Mouse (Mus musculus) kidney, embryonic 14.5 days (tissue): ENCODE results near the gene Gnas. TPM values are rescaled to one million over a fixed set of nuclear protein-coding genes. Genes with fewer than 3 reads are reported as not detected.

Experiments
- ATAC-seq: fragments of 200-750 bp; cut with Nextera tagmentation; 2 replicates; pipeline ENCODE4 v1.8.0; 2017; ENCODE audit warnings: moderate number of reproducible peaks, mild to moderate bottlenecking, moderate TSS enrichment, moderate library complexity; ENCODE audit not compliant: low FRiP score, low TSS enrichment
- H3K27ac ChIP-seq: fragments of 300-500 bp; sonication (generic); 2 replicates; pipeline ENCODE4 v1.5.1; 2014; ENCODE audit warnings: low read depth, mild to moderate bottlenecking, low read length, moderate library complexity, mixed read lengths
- H3K27me3 ChIP-seq: fragments of 300-500 bp; sonication (generic); 2 replicates; pipeline ENCODE4 v1.6.1; 2014; ENCODE audit warnings: mild to moderate bottlenecking, low read length; ENCODE audit not compliant: control insufficient read depth, insufficient read depth
- H3K36me3 ChIP-seq: fragments of 300-500 bp; sonication (generic); 2 replicates; pipeline ENCODE4 v1.6.1; 2014; ENCODE audit warnings: low read length, mixed read lengths; ENCODE audit not compliant: control insufficient read depth, insufficient read depth
- H3K4me1 ChIP-seq: fragments of 300-500 bp; sonication (generic); 2 replicates; pipeline ENCODE4 v1.6.1; 2014; ENCODE audit warnings: low read length, mixed read lengths; ENCODE audit not compliant: control insufficient read depth, insufficient read depth
- H3K4me2 ChIP-seq: fragments of 300-500 bp; sonication (generic); replicated peaks from 2 replicates; pipeline ENCODE4 v1.6.1; 2014; ENCODE audit warnings: low read depth, mild to moderate bottlenecking, low read length
- H3K4me3 ChIP-seq: fragments of 300-500 bp; sonication (generic); 2 replicates; pipeline ENCODE4 v1.5.1; 2014; ENCODE audit warnings: mild to moderate bottlenecking, low read length
- H3K9ac ChIP-seq: fragments of 300-500 bp; sonication (generic); 2 replicates; pipeline ENCODE4 v1.6.1; 2014; ENCODE audit warnings: low read depth, mild to moderate bottlenecking, low read length, moderate library complexity
- H3K9me3 ChIP-seq: fragments of 300-500 bp; sonication (generic); 2 replicates; pipeline ENCODE4 v1.6.1; 2016; ENCODE audit warnings: low read length; ENCODE audit not compliant: control insufficient read depth
- WGBS: fragments of 180-500 bp; shearing (Covaris S2); extraction: QIAGEN DNeasy Blood & Tissue Kit; methylation state at CpG from one replicate; pipeline ENCODE4 v1.1.7; 2014; 5-methylcytosine and 5-hydroxymethylcytosine counted together
- polyA plus RNA-seq: library from polyadenylated mRNA; unstranded; fragments of >200 nt; fragmentation: Nextera tagmentation; extraction: Ambion mirVana; gene quantifications from 2 replicates; pipeline ENCODE4 v1.2.1, GENCODE M21; 2014

The Gnas gene
- 1,459 and 1,592 TPM in 2 replicates for polyA plus RNA-seq

- Histone ChIP-seq H3K27ac (no peak within 1 kb of the TSS), H3K27me3 (peaks cover 34% of the 10 kb centered on the region), H3K9ac (peak within 1 kb of the TSS; percentile 29; the same call in 1 of the 2 replicates), H3K36me3 (peaks cover 77% of the 10 kb centered on the region), H3K4me2 (peak within 1 kb of the TSS; percentile 52), H3K4me1 (0 out of 2 replicates have a peak, but pooled peaks cover under 1% of the 10 kb centered on the region), H3K9me3 (peaks cover 27% of the 10 kb centered on the region), H3K4me3 (peak within 1 kb of the TSS; percentile 32)
- ATAC-seq: peak; percentile 47
- WGBS: 49% methylated on average over 19 of the region's 19 CpGs
Measured at GRCm38 (mm10) chr2:174284011-174284410, at the start of gene Gnas. Gene Gnas, plus strand, starts transcription at chr2:174284320.

GRCm38 (mm10) chr2:174242431-174242830, 41.7 kb upstream of the Gnas start:
- WGBS: 88% methylated on average over 5 of the region's 5 CpGs
- Histone ChIP-seq H3K9ac (no peak overlapping the region), H3K4me1 (no peaks in the 10 kb centered on the region), H3K36me3 (no peaks in the 10 kb centered on the region), H3K4me3 (no peak overlapping the region), H3K9me3 (0 out of 2 replicates have a peak, but pooled peaks cover 3% of the 10 kb centered on the region), H3K27ac (no peak overlapping the region), H3K27me3 (no peaks in the 10 kb centered on the region), H3K4me2 (no peak overlapping the region)
- ATAC-seq: no peak

- no peak for ATAC-seq
- no peak overlapping the region for H3K4me2 ChIP-seq
- no peaks in the 10 kb centered on the region for H3K4me1 ChIP-seq
- H3K27me3 ChIP-seq: no peaks in the 10 kb centered on the region
- no peaks in the 10 kb centered on the region for H3K9me3 ChIP-seq
- H3K27ac ChIP-seq: no peak overlapping the region
- H3K4me3 ChIP-seq: no peak overlapping the region
- no peaks in the 10 kb centered on the region for H3K36me3 ChIP-seq
- no peak overlapping the region for H3K9ac ChIP-seq
Measured at GRCm38 (mm10) chr2:174251963-174252362, 32.2 kb upstream of the Gnas start.

DNA sequence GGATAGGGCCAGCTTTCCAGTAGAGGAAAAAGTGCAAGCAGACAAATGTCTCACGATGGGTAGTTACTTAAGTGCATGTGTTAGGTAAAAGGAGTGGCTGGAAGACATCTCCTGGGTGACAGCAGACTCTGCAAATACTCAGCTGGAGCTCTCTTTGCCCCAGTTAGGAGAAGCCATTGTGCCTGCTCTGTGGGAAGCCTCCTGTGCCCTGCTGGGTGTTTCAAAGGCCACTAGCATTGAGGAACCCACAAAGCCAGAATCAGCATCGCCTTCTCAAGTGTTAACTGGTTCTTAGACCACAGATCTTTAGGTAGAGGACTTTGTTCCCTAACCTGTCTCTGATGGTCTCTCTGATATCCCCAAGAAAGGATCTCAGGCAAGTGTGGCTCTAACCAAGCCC, 26.8 kb upstream of the Gnas start:
- WGBS: 52% methylated on average over 2 of the region's 2 CpGs
- no peaks in the 10 kb centered on the region for H3K27me3 ChIP-seq
- no peaks in the 10 kb centered on the region for H3K9me3 ChIP-seq
- no peak overlapping the region for H3K9ac ChIP-seq
- no peaks in the 10 kb centered on the region for H3K4me1 ChIP-seq
- H3K4me2 ChIP-seq: no peak overlapping the region
- no peaks in the 10 kb centered on the region for H3K36me3 ChIP-seq
- no peak overlapping the region for H3K4me3 ChIP-seq
- H3K27ac ChIP-seq: no peak overlapping the region
- ATAC-seq: no peak

DNA sequence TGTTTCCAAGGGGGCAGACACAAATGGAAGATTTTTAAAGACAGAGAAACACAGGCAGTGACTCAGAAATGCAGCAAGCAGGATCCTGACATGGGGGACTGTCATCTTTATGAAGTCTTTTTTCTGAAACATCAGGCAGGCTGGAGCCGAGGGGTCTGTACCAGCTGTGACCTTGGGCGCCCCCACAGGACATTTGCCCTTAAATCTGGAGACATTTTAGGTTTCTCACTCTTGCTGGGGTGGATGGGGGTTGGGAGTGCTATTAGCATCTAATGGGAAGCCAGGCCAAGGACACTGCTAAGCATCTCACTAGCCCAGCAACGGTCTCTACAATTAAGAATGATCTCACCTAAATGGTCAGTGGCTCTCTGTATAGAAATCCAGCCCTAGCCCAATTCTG, 24.1 kb upstream of the Gnas start:
- Histone ChIP-seq H3K4me3 (no peak overlapping the region), H3K4me1 (no peaks in the 10 kb centered on the region), H3K27ac (no peak overlapping the region), H3K36me3 (no peaks in the 10 kb centered on the region), H3K9me3 (no peaks in the 10 kb centered on the region), H3K27me3 (no peaks in the 10 kb centered on the region), H3K9ac (no peak overlapping the region), H3K4me2 (no peak overlapping the region)
- ATAC-seq: no peak
- 13% methylated on average over 3 of the region's 3 CpGs for WGBS

DNA sequence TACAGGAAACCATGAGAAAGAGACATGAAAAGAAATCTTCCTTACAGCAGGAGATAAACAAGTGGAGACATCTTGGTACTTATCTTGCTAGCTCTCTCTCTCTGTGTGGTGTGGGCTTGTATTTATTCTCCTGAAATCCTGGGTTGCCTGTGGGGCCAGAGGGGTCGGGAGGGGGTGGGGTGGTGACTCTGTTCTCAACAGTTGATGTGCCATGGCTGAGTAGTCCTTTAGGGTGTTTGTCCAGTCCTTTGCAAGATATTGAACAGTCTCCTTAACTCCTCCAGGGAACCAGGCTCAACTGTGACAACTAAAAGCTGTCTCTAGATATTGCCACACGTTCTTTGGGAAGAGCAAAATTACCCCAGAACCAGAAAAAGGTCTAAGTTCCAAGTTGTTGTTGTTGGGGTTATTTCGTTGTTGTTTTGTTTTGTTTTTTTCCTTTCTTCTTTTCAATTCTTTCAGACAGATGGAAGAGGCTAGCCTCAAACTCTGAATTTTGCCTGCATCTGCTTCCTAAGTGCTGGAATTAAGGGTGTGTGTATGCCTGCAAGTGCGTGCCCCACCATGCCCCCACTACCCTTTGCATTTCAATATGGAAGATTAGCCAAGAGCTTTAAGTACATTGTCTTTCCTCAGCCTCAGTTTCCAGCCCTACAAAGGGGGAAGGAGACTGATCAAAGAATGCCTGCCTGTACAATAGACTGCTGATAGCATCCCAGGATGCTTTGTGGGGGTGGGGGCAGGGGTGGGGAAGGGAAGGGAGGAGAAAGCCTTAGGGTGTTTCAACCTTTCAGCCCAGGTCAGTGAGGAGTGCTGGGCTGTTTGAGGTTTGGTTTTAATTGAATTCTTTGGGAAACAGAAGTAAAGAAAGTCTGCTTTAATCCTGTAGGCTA, 23.0 kb upstream of the Gnas start:
- WGBS: 27% methylated on average over 4 of the region's 4 CpGs
- Histone ChIP-seq H3K9me3 (no peaks in the 10 kb centered on the region), H3K4me3 (no peak overlapping the region), H3K27ac (no peak overlapping the region), H3K36me3 (peaks cover under 1% of the 10 kb centered on the region; the same call in 1 of the 2 replicates), H3K4me1 (no peaks in the 10 kb centered on the region), H3K27me3 (no peaks in the 10 kb centered on the region), H3K4me2 (no peak overlapping the region), H3K9ac (no peak overlapping the region)
- ATAC-seq: no peak

GRCm38 (mm10) chr2:174261801-174262200, 22.3 kb upstream of the Gnas start:
- no peak overlapping the region for H3K27ac ChIP-seq
- H3K4me1 ChIP-seq: no peaks in the 10 kb centered on the region
- H3K9ac ChIP-seq: no peak overlapping the region
- H3K36me3 ChIP-seq: peaks cover 7% of the 10 kb centered on the region; the same call in 1 of the 2 replicates
- 69% methylated on average over 6 of the region's 6 CpGs for whole genome bisulfite sequencing
- H3K4me3 ChIP-seq: no peak overlapping the region
- ATAC-seq: no peak
- no peaks in the 10 kb centered on the region for H3K27me3 ChIP-seq
- no peak overlapping the region for H3K4me2 ChIP-seq
- no peaks in the 10 kb centered on the region for H3K9me3 ChIP-seq

DNA sequence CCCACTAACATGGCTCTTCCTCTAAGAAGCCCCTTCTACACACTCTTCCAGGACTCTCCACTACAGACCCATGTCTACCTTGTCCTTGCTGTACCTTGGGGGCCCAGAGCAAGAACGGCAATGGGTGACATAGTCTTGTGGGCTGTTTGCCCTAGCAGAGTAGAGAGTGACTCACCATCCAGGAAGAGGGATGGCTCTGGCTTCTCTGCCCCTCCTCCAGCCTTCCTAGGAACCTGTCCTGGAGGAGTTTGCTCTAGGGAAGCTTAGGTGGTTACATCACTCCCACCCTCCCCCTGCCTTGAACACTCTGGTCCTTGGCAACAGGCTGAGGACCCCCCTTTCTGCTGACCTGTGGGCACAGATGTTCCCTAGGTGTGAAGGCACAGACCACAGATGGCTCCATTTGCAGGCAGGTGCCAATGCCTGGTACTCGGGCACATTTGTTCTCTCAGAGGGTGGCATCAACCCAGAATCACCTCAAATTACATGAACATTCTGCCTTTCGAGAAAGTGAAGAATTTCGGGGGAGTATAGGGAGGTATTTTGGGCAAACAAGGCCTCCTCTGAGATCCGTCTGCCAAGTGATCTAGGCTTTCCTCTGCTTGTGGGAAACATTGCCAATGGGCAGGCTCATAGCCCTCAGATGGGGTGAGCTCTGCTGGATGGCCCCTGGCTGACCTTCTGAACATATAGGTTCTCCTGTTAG, 20.9 kb upstream of the Gnas start:
- no peaks in the 10 kb centered on the region for H3K4me1 ChIP-seq
- H3K9ac ChIP-seq: no peak overlapping the region
- H3K36me3 ChIP-seq: peaks cover 22% of the 10 kb centered on the region
- no peak overlapping the region for H3K4me3 ChIP-seq
- H3K27me3 ChIP-seq: no peaks in the 10 kb centered on the region
- no peak overlapping the region for H3K27ac ChIP-seq
- no peaks in the 10 kb centered on the region for H3K9me3 ChIP-seq
- no peak overlapping the region for H3K4me2 ChIP-seq
- no peak for ATAC-seq
- WGBS: 53% methylated on average over 5 of the region's 5 CpGs

GRCm38 (mm10) chr2:174264248-174264647, 19.9 kb upstream of the Gnas start:
- H3K4me3 ChIP-seq: no peak overlapping the region
- ATAC-seq: no peak
- no peaks in the 10 kb centered on the region for H3K27me3 ChIP-seq
- no peaks in the 10 kb centered on the region for H3K9me3 ChIP-seq
- 90% methylated on average over 8 of the region's 8 CpGs for WGBS
- no peak overlapping the region for H3K9ac ChIP-seq
- H3K4me2 ChIP-seq: no peak overlapping the region
- peaks cover 24% of the 10 kb centered on the region for H3K36me3 ChIP-seq
- H3K27ac ChIP-seq: no peak overlapping the region
- H3K4me1 ChIP-seq: no peaks in the 10 kb centered on the region
